Mouse (Mus musculus) hindbrain, embryonic 10.5 days (tissue): Measurements from ENCODE around the gene Tnpo1. TPM values are rescaled to one million over a fixed set of nuclear protein-coding genes. Genes with fewer than 3 reads are reported as not detected.

Experiments used
- DNase-seq: peaks from one replicate; pipeline ENCODE4 v3.0.0-alpha.2; 2017; ENCODE audit warnings: low spot score
- H3K27ac ChIP-seq: fragments of 300-500 bp; sonication (generic); 2 replicates; pipeline ENCODE4 v1.5.1; 2016; ENCODE audit warnings: mild to moderate bottlenecking, moderate library complexity
- H3K27me3 ChIP-seq: fragments of 300-500 bp; sonication (generic); 2 replicates; pipeline ENCODE4 v1.6.1; 2016; ENCODE audit warnings: mild to moderate bottlenecking; ENCODE audit not compliant: poor library complexity, insufficient read depth, severe bottlenecking
- H3K36me3 ChIP-seq: fragments of 300-500 bp; sonication (generic); 2 replicates; pipeline ENCODE4 v1.6.1; 2016; ENCODE audit warnings: mild to moderate bottlenecking, moderate library complexity
- H3K4me1 ChIP-seq: fragments of 300-500 bp; sonication (generic); replicated peaks from 2 replicates; pipeline ENCODE4 v1.6.1; 2016; ENCODE audit warnings: mild to moderate bottlenecking
- H3K4me3 ChIP-seq: fragments of 300-500 bp; sonication (generic); 2 replicates; pipeline ENCODE4 v1.5.1; 2016; ENCODE audit warnings: mild to moderate bottlenecking, moderate library complexity
- H3K9me3 ChIP-seq: fragments of 300-500 bp; sonication (generic); 2 replicates; pipeline ENCODE4 v1.6.1; 2016; ENCODE audit warnings: mild to moderate bottlenecking, moderate library complexity
- WGBS: fragments of 180-500 bp; shearing (Covaris S2); methylation state at CpG from one replicate; pipeline ENCODE4 v1.1.7; 2016; 5-methylcytosine and 5-hydroxymethylcytosine counted together
- polyA plus RNA-seq: library from polyadenylated mRNA; unstranded; fragments of >200 nt; fragmentation: Nextera tagmentation; extraction: Ambion mirVana; gene quantifications from 2 replicates; pipeline ENCODE4 v1.2.1, GENCODE M21; 2016

Tnpo1 gene
- polyA plus RNA-seq, 1 experiment from 2014 or later = 74.6 TPM

GRCm38 (mm10) chr13:98897577-98897976, 28.6 kb downstream of the Tnpo1 start:
- Histone ChIP-seq H3K36me3 (peaks cover 30% of the 10 kb centered on the region), H3K4me1 (peaks cover 13% of the 10 kb centered on the region), H3K27me3 (no peaks in the 10 kb centered on the region), H3K4me3 (no peak overlapping the region), H3K27ac (no peak overlapping the region), H3K9me3 (no peaks in the 10 kb centered on the region)
- DNase-seq = no peak
- WGBS = 93% methylated on average over 5 of the region's 5 CpGs

- H3K4me1 ChIP-seq = peaks cover 22% of the 10 kb centered on the region
- H3K36me3 ChIP-seq = peaks cover 20% of the 10 kb centered on the region
- no peaks in the 10 kb centered on the region for H3K9me3 ChIP-seq
- H3K27ac ChIP-seq = no peak overlapping the region
- no peak for DNase-seq
- no peak overlapping the region for H3K4me3 ChIP-seq
- H3K27me3 ChIP-seq = no peaks in the 10 kb centered on the region
- WGBS = 86% methylated on average over 7 of the region's 7 CpGs
Observed at GRCm38 (mm10) chr13:98896434-98897126, 29.6 kb downstream of the Tnpo1 start.

DNA sequence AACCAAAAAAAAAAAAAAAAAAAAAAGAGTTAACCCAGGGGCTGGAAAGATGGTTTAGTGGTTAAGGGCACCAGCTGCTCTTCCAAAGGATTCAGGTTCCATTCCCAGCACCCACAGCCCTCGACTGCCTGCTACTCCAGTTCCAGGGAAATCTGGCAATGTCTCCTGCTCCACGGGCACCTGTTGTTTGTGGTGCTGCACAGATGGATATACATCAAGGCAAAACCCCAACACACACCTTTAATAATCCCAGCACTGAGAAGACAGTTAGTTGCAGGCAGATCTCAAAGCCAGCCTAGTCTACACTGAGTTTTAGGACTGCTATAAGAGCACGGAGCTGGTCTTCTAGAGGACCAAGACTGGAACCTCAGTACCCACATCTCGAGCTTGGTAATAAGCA, 30.2 kb downstream of the Tnpo1 start:
- H3K9me3 ChIP-seq = no peaks in the 10 kb centered on the region
- H3K4me3 ChIP-seq = no peak overlapping the region
- no peaks in the 10 kb centered on the region for H3K27me3 ChIP-seq
- 87% methylated on average over 4 of the region's 4 CpGs for WGBS
- peaks cover 16% of the 10 kb centered on the region for H3K36me3 ChIP-seq
- H3K27ac ChIP-seq = no peak overlapping the region
- no peak for DNase-seq
- peaks cover 26% of the 10 kb centered on the region for H3K4me1 ChIP-seq

- no peak overlapping the region for H3K27ac ChIP-seq
- H3K4me1 ChIP-seq = peaks cover 31% of the 10 kb centered on the region
- H3K36me3 ChIP-seq = peaks cover 18% of the 10 kb centered on the region; the same call in 1 of the 2 replicates
- 76% methylated on average over 2 of the region's 2 CpGs for WGBS
- H3K9me3 ChIP-seq = no peaks in the 10 kb centered on the region
- no peak overlapping the region for H3K4me3 ChIP-seq
- H3K27me3 ChIP-seq = no peaks in the 10 kb centered on the region
- no peak for DNase-seq
Observed at GRCm38 (mm10) chr13:98894900-98895299, 31.3 kb downstream of the Tnpo1 start.

DNA sequence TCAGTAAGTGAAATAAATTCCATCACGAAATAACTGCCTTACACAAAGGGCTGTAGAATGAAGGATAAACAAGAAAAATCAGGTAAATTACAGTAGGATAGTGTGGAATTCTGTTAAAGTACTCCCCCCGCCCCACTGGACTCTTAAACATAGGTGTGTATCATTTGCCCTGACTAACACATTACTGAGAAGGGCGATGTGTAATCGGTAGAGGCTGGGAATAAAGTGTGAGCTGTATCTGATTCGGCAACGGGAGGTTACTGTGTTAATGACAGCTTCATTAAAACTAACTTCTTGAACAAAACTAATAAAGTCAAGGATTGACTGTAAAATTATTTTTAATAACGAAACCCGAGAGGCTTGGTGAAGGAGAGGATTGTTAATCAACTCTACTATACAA, 34.7 kb downstream of the Tnpo1 start:
- H3K27me3 ChIP-seq = no peaks in the 10 kb centered on the region
- 42% methylated on average over 8 of the region's 8 CpGs for WGBS
- peak overlapping the region; percentile 94 for H3K4me3 ChIP-seq
- no peaks in the 10 kb centered on the region for H3K9me3 ChIP-seq
- H3K27ac ChIP-seq = no peak overlapping the region
- peaks cover 43% of the 10 kb centered on the region for H3K4me1 ChIP-seq
- H3K36me3 ChIP-seq = peaks cover 32% of the 10 kb centered on the region
- no peak for DNase-seq

DNA sequence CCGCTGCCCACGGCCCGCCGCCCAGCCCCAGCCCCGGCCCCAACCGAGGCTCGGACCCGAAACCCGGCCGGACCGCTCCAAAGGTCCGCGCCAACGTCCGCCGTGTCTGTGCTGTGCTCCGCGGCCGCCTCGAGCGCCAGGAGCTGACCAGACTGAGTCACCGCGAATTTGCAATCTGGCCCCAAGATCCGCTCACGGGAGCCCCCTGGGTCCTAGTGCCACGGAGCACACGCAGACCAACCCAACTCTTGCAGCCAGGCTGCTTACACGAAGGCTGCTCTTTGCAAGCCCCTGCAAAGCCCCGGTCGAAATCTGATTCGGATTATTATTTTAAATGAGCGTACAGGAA, 35.3 kb downstream of the Tnpo1 start:
- under 1% methylated on average over 32 of the region's 32 CpGs for WGBS
- peak; percentile 89 for DNase-seq
- Histone ChIP-seq H3K4me1 (peaks cover 38% of the 10 kb centered on the region), H3K4me3 (peak overlapping the region; percentile 94), H3K27ac (peak overlapping the region; percentile 97), H3K27me3 (no peaks in the 10 kb centered on the region), H3K36me3 (peaks cover 38% of the 10 kb centered on the region), H3K9me3 (no peaks in the 10 kb centered on the region)

DNA sequence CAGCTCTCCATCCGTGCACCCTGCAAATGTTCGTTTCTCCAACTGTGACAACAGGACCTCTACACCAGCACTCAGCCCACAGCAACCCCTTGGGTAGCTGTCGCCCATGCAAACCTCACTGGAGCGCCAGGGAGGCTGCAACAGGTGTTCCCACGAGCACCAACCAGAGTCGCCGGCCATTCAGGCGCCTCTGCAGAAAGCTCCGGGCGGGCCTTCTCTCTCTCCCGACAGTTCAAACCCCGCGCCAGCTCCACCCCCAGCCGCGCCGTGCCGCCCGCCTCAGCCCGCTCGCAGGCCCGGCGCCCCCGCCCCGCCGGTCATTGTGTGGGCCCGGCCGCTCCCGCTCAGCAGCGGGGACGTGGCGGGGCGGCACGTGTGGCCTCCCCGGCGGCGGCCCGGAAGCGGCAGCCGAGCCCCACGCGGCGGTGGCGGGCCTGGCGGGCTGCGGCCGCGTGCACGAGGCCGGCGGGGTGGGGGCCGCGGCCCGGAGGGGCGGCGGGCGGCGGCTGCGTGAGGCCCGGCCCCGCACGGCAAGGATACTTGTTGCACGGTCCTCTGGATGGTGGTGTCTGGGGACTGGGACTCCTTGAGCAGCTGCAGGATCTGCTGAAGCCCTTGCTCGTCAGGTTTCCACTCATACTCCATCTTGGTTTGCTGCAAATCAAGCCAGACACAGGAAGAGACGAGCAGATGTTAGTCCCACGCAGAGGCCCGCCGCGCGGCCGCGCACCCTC, 35.9 kb downstream of the Tnpo1 start:
- Histone ChIP-seq H3K36me3 (peaks cover 41% of the 10 kb centered on the region), H3K27me3 (no peaks in the 10 kb centered on the region), H3K9me3 (no peaks in the 10 kb centered on the region), H3K4me3 (peak overlapping the region; percentile 94), H3K27ac (peak overlapping the region; percentile 97), H3K4me1 (peaks cover 37% of the 10 kb centered on the region)
- WGBS = 2% methylated on average over 71 of the region's 71 CpGs
- DNase-seq = peak; percentile 67

DNA sequence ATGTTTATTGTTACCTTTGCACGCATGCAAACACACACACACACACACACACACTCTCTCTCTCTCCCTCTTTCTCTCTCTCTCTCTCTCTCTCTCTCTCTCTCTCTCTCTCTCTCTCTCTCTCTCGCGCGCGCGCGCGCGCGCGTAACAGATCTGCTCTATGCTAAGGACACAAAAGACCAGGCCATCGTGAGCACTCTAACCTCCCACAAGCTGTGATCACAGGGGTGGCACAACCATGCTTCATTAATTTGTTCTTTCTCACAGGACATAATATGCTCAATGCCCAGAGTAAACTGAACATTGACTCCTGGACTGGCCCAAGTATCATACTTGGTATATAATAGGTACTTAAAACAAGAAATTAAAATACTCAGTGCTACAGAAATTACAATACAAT, 37.0 kb downstream of the Tnpo1 start:
- Histone ChIP-seq H3K27ac (no peak overlapping the region), H3K27me3 (no peaks in the 10 kb centered on the region), H3K4me1 (peaks cover 37% of the 10 kb centered on the region), H3K36me3 (peaks cover 52% of the 10 kb centered on the region), H3K9me3 (no peaks in the 10 kb centered on the region), H3K4me3 (peak overlapping the region; percentile 94)
- DNase-seq = no peak
- WGBS = 54% methylated on average over 11 of the region's 12 CpGs

GRCm38 (mm10) chr13:98883774-98884173, 42.4 kb downstream of the Tnpo1 start:
- 93% methylated on average over 5 of the region's 5 CpGs for WGBS

DNA sequence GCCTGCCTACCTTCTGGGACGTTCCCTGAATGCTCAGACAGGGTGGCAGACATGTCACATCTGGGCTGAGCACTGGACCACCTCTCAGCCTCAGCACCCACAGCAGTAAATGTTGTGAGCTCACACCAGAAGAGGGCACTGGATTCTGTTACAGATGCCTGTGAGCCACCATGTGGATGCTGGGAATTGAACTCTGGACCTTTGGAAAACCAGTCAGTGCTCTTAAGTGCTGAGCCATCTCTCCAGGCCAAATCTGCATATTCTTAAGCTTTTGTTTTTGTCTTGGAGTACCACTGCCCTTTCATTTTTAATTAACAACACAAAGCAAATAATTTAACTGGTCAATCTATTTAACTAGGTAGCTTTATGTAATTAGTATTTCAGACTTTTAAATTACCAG, 44.2 kb downstream of the Tnpo1 start:
- Histone ChIP-seq H3K36me3 (peaks cover 100% of the 10 kb centered on the region), H3K4me1 (no peaks in the 10 kb centered on the region), H3K27ac (no peak overlapping the region), H3K9me3 (no peaks in the 10 kb centered on the region), H3K27me3 (no peaks in the 10 kb centered on the region), H3K4me3 (no peak overlapping the region)
- DNase-seq = no peak
- WGBS = 98% methylated on average over 1 of the region's 1 CpGs

More at GRCm38 (mm10) chr13:98883774-98884173, 42.4 kb downstream of the Tnpo1 start:
- H3K4me3 ChIP-seq = no peak overlapping the region
- DNase-seq = no peak
- no peaks in the 10 kb centered on the region for H3K27me3 ChIP-seq
- H3K4me1 ChIP-seq = 0 out of 2 replicates have a peak, but pooled peaks cover 2% of the 10 kb centered on the region
- no peak overlapping the region for H3K27ac ChIP-seq
- H3K9me3 ChIP-seq = no peaks in the 10 kb centered on the region
- peaks cover 100% of the 10 kb centered on the region for H3K36me3 ChIP-seq

- H3K27ac ChIP-seq = no peak overlapping the region
- no peaks in the 10 kb centered on the region for H3K9me3 ChIP-seq
- DNase-seq = no peak
- 79% methylated on average over 2 of the region's 2 CpGs for WGBS
- no peak overlapping the region for H3K4me3 ChIP-seq
- peaks cover 99% of the 10 kb centered on the region for H3K36me3 ChIP-seq
- no peaks in the 10 kb centered on the region for H3K27me3 ChIP-seq
- H3K4me1 ChIP-seq = no peaks in the 10 kb centered on the region
Observed at GRCm38 (mm10) chr13:98880336-98880735, 45.8 kb downstream of the Tnpo1 start.

GRCm38 (mm10) chr13:98879422-98879821, 46.8 kb downstream of the Tnpo1 start:
- Histone ChIP-seq H3K27ac (no peak overlapping the region), H3K9me3 (no peaks in the 10 kb centered on the region), H3K36me3 (peaks cover 99% of the 10 kb centered on the region), H3K27me3 (no peaks in the 10 kb centered on the region), H3K4me1 (no peaks in the 10 kb centered on the region), H3K4me3 (no peak overlapping the region)
- no peak for DNase-seq
- 96% methylated on average over 6 of the region's 6 CpGs for WGBS

DNA sequence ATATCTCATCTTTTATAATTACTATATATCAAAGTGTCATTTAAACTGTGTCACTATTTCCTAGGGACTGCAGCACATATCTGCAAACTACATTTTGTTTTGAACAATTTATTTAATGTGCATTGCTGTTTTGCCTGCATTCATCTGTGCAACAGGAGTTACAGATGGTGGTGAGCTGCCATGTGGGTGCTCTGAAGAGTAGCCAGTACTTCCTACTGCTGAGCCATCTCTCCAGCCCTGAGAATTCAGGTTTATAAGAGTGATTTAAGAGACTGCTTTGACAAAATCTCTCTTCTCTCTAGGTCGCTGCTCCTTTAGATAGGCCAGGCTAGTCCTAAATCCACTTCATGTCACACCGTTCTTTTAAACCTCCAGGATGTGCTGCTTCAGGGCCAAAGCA, 49.0 kb downstream of the Tnpo1 start:
- no peak for DNase-seq
- H3K4me3 ChIP-seq = no peak overlapping the region
- no peaks in the 10 kb centered on the region for H3K9me3 ChIP-seq
- H3K27ac ChIP-seq = no peak overlapping the region
- peaks cover 4% of the 10 kb centered on the region; the same call in 1 of the 2 replicates for H3K4me1 ChIP-seq
- 94% methylated on average over 2 of the region's 2 CpGs for WGBS
- H3K36me3 ChIP-seq = peaks cover 99% of the 10 kb centered on the region
- H3K27me3 ChIP-seq = no peaks in the 10 kb centered on the region
